Mouse (Mus musculus) forebrain, embryonic 10.5 days (tissue): Measurements from ENCODE around the gene Lin52. TPM values are rescaled to one million over a fixed set of nuclear protein-coding genes. Genes with fewer than 3 reads are reported as not detected.

ENCODE experiments used
- DNase-seq: peaks from one replicate; pipeline ENCODE4 v3.0.0-alpha.2; 2017; ENCODE audit warnings: low spot score; ENCODE audit errors: extremely low spot score
- H3K27ac ChIP-seq: fragments of 300-500 bp; sonication (generic); 2 replicates; pipeline ENCODE4 v1.5.1; 2016; ENCODE audit warnings: mild to moderate bottlenecking
- H3K27me3 ChIP-seq: fragments of 300-500 bp; sonication (generic); 2 replicates; pipeline ENCODE4 v1.6.1; 2016; ENCODE audit warnings: mild to moderate bottlenecking; ENCODE audit not compliant: poor library complexity, severe bottlenecking
- H3K36me3 ChIP-seq: fragments of 300-500 bp; sonication (generic); replicated peaks from 2 replicates; pipeline ENCODE4 v1.6.1; 2016; ENCODE audit warnings: mild to moderate bottlenecking, moderate library complexity
- H3K4me1 ChIP-seq: fragments of 300-500 bp; sonication (generic); 2 replicates; pipeline ENCODE4 v1.6.1; 2016
- H3K4me3 ChIP-seq: fragments of 300-500 bp; sonication (generic); 2 replicates; pipeline ENCODE4 v1.5.1; 2016; ENCODE audit warnings: mild to moderate bottlenecking, moderate library complexity
- H3K9me3 ChIP-seq: fragments of 300-500 bp; sonication (generic); 2 replicates; pipeline ENCODE4 v1.6.1; 2016; ENCODE audit warnings: mild to moderate bottlenecking, moderate library complexity
- WGBS: fragments of 180-500 bp; shearing (Covaris S2); methylation state at CpG from one replicate; pipeline ENCODE4 v1.1.7; 2016; 5-methylcytosine and 5-hydroxymethylcytosine counted together
- polyA plus RNA-seq: library from polyadenylated mRNA; unstranded; fragments of >200 nt; fragmentation: Nextera tagmentation; extraction: Ambion mirVana; gene quantifications from 2 replicates; pipeline ENCODE4 v1.2.1, GENCODE M21; 2016

Gene Lin52
- polyA plus RNA-seq, 1 experiment from 2014 or later: 31.1 TPM

GRCm38 (mm10) chr12:84482778-84483585 is 31.8 kb downstream of the Lin52 start:
- Histone ChIP-seq H3K4me3 (no peak overlapping the region), H3K27me3 (no peaks in the 10 kb centered on the region), H3K36me3 (peaks cover 9% of the 10 kb centered on the region), H3K9me3 (no peaks in the 10 kb centered on the region), H3K27ac (no peak overlapping the region), H3K4me1 (peaks cover 10% of the 10 kb centered on the region)
- WGBS: 91% methylated on average over 14 of the region's 14 CpGs
- no peak for DNase-seq

GRCm38 (mm10) chr12:84487324-84488056 is 36.3 kb downstream of the Lin52 start:
- Histone ChIP-seq H3K27me3 (no peaks in the 10 kb centered on the region), H3K4me1 (peaks cover 10% of the 10 kb centered on the region), H3K27ac (no peak overlapping the region)

GRCm38 (mm10) chr12:84496795-84497194 is 45.6 kb downstream of the Lin52 start:
- Histone ChIP-seq H3K4me1 (peaks cover 18% of the 10 kb centered on the region), H3K27me3 (no peaks in the 10 kb centered on the region), H3K9me3 (no peaks in the 10 kb centered on the region), H3K36me3 (peaks cover 5% of the 10 kb centered on the region), H3K4me3 (no peak overlapping the region), H3K27ac (no peak overlapping the region)
- no peak for DNase-seq
- 93% methylated on average over 1 of the region's 1 CpGs for WGBS

More at GRCm38 (mm10) chr12:84487324-84488056, 36.3 kb downstream of the Lin52 start:
- Histone ChIP-seq H3K4me3 (no peak overlapping the region), H3K36me3 (peaks cover 5% of the 10 kb centered on the region), H3K9me3 (no peaks in the 10 kb centered on the region)
- whole genome bisulfite sequencing: 58% methylated on average over 8 of the region's 8 CpGs
- no peak for DNase-seq

GRCm38 (mm10) chr12:84500528-84501263 is 49.5 kb downstream of the Lin52 start:
- H3K27me3 ChIP-seq: no peaks in the 10 kb centered on the region
- H3K9me3 ChIP-seq: no peaks in the 10 kb centered on the region
- no peak overlapping the region for H3K4me3 ChIP-seq
- 66% methylated on average over 8 of the region's 8 CpGs for whole genome bisulfite sequencing
- peaks cover 18% of the 10 kb centered on the region for H3K4me1 ChIP-seq
- H3K27ac ChIP-seq: no peak overlapping the region
- H3K36me3 ChIP-seq: no peaks in the 10 kb centered on the region
- DNase-seq: no peak

- Histone ChIP-seq H3K27ac (no peak overlapping the region), H3K36me3 (no peaks in the 10 kb centered on the region), H3K27me3 (no peaks in the 10 kb centered on the region), H3K4me3 (no peak overlapping the region), H3K4me1 (peaks cover 18% of the 10 kb centered on the region), H3K9me3 (no peaks in the 10 kb centered on the region)
- WGBS: 79% methylated on average over 4 of the region's 4 CpGs
- DNase-seq: no peak
Measured at GRCm38 (mm10) chr12:84501278-84501677, 50.1 kb downstream of the Lin52 start.

- 96% methylated on average over 4 of the region's 4 CpGs for WGBS
- Histone ChIP-seq H3K4me3 (no peak overlapping the region), H3K27ac (no peak overlapping the region), H3K36me3 (no peaks in the 10 kb centered on the region), H3K27me3 (no peaks in the 10 kb centered on the region), H3K9me3 (no peaks in the 10 kb centered on the region), H3K4me1 (peaks cover under 1% of the 10 kb centered on the region)
- DNase-seq: no peak
Measured at GRCm38 (mm10) chr12:84506856-84507255, 55.6 kb downstream of the Lin52 start.

DNA sequence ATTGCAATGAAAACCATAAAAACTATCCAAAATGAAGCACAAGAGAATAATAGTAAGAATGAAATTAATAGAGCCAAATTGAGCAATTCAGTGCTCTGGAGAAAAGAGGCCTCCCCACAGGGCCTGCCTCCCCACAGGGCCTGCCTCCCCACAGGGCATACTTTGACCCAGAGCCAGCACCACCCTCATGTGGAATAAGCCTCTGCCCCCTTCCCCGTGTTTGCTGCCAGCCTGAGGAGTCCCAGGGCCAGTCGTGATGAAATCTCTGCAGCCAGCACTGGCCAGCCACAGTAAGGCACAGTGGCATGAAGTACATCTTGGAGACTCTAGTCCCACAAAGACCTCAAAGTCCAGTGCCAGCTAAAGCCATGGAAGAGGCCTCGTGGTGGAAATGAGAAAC is 60.8 kb downstream of the Lin52 start:
- Histone ChIP-seq H3K27me3 (no peaks in the 10 kb centered on the region), H3K36me3 (peaks cover 4% of the 10 kb centered on the region), H3K4me3 (no peak overlapping the region), H3K4me1 (peaks cover 10% of the 10 kb centered on the region), H3K27ac (peak overlapping the region; percentile 51; the same call in 1 of the 2 replicates), H3K9me3 (no peaks in the 10 kb centered on the region)
- no peak for DNase-seq
- WGBS: 56% methylated on average over 3 of the region's 3 CpGs

DNA sequence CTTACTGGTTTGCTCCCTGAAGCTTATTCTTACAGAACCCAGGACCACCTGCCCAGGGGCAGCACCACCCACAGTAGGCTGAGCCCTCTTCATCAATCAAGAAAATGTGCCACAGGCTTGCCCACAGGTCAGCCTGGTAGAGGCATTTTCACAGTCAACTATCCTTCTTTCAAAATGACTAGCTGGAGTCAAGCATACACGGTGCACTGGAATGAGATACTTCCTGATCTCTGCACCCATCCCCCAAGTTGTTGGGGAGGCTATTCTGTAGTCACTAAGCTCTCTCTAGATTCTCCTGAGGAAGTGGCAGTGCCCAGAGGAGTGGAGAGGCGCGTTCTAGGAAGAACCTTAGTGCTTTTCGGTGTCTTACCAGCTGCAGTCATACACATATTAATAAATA is 64.3 kb downstream of the Lin52 start:
- H3K4me3 ChIP-seq: no peak overlapping the region
- H3K36me3 ChIP-seq: peaks cover 4% of the 10 kb centered on the region
- DNase-seq: no peak
- H3K4me1 ChIP-seq: peaks cover 10% of the 10 kb centered on the region
- H3K9me3 ChIP-seq: no peaks in the 10 kb centered on the region
- 83% methylated on average over 4 of the region's 4 CpGs for WGBS
- H3K27me3 ChIP-seq: no peaks in the 10 kb centered on the region
- H3K27ac ChIP-seq: no peak overlapping the region

DNA sequence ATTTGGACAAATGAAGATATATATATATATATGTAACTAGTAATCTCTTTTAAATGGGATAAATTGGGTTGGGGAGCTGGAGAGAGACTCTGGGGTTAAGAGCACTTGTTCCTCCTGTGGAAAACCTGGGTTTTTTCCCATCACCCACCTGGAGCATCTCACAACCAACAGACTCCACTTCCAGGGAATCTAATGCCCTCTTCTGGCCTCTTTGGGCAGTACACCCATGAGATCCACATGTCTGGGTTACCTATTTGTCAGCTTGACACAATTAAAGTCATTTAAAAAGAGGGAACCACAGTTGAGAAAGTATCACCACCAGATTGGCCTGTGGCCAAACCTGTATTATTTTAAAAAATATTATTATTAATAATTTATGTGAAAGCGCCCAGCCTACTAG is 65.4 kb downstream of the Lin52 start:
- H3K4me3 ChIP-seq: no peak overlapping the region
- peaks cover 4% of the 10 kb centered on the region for H3K36me3 ChIP-seq
- DNase-seq: no peak
- 100% methylated on average over 1 of the region's 1 CpGs for WGBS
- peaks cover 10% of the 10 kb centered on the region for H3K4me1 ChIP-seq
- H3K27ac ChIP-seq: no peak overlapping the region
- H3K27me3 ChIP-seq: no peaks in the 10 kb centered on the region
- H3K9me3 ChIP-seq: no peaks in the 10 kb centered on the region

DNA sequence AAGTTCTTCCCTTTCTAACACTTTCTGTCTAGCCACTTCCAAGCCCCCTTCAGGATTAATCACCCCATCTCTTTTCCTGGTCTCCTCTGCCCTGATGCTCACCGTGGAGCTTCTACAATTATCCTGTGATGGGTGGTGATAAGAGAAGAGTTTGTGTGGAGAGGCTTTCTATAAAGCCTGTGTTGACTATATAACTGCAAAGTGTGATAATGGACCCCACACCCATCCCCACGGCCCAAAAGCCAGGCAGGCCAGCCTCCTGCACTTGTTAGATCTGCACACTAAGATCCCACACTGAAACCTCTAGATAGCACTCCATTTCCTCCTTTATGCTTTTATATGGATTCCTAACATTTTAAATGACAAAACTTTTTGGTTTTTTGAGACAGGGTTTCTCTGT is 66.8 kb downstream of the Lin52 start:
- Histone ChIP-seq H3K4me1 (peaks cover 2% of the 10 kb centered on the region; the same call in 1 of the 2 replicates), H3K27ac (no peak overlapping the region), H3K27me3 (no peaks in the 10 kb centered on the region), H3K36me3 (peaks cover 4% of the 10 kb centered on the region), H3K9me3 (no peaks in the 10 kb centered on the region), H3K4me3 (no peak overlapping the region)
- 80% methylated on average over 2 of the region's 2 CpGs for WGBS
- no peak for DNase-seq

- Histone ChIP-seq H3K4me1 (peaks cover 35% of the 10 kb centered on the region), H3K4me3 (no peak overlapping the region), H3K27me3 (no peaks in the 10 kb centered on the region), H3K9me3 (peaks cover 3% of the 10 kb centered on the region; the same call in 1 of the 2 replicates), H3K27ac (peak overlapping the region; percentile 76), H3K36me3 (peaks cover 7% of the 10 kb centered on the region)
- 41% methylated on average over 3 of the region's 3 CpGs for WGBS
- no peak for DNase-seq
Measured at GRCm38 (mm10) chr12:84523728-84524127, 72.5 kb downstream of the Lin52 start.

DNA sequence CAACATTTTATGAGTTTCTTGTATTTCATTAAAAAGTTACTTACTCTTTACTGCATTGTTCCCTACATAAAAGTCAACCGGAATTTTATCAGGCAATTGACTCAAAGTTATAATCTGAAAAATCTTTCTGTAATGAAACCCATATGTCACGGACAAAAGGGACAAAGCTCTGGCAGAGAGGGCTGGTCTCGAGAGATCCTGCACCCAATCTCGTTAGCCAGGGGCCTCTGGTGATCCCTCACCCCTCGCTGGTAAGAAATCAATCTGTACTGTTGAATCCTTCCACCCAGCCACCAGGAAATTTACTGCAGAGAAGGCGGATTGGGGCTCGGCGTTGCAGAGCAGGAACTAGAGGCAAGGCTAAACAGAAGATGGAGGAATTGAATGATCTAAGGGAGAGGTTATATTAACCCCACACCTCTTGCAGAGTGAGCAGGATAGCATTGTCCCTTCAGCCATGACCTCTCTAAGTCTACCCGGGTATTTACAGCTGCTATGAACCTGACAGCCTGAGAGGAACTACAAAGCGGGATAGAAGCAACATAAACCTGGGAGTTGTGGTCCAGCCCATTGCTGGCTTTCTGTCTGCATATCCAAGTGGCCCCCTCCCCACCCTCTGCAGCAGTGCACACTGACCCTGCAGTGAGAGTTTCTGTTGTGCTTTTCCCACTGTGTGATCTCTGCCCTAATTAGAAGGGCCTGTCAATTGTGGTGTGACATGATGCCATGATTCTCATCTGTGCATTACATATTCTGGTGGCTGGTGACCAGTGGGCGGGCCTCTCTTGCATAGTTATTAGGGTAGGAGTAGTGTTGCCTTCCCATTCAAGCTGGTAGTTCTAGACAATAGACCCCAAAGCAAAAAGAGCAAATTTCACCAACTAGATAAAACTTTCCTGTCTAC is 73.2 kb downstream of the Lin52 start:
- 50% methylated on average over 11 of the region's 11 CpGs for WGBS
- no peak for DNase-seq
- H3K4me3 ChIP-seq: no peak overlapping the region
- H3K9me3 ChIP-seq: peaks cover 3% of the 10 kb centered on the region; the same call in 1 of the 2 replicates
- H3K27ac ChIP-seq: peak overlapping the region; percentile 78
- peaks cover 35% of the 10 kb centered on the region for H3K4me1 ChIP-seq
- H3K27me3 ChIP-seq: no peaks in the 10 kb centered on the region
- H3K36me3 ChIP-seq: peaks cover 7% of the 10 kb centered on the region
